Mouse (Mus musculus): ENCODE results near the gene Rft1.

The Rft1 gene

GRCm38 (mm10) chr14:30628235-30628634, 25.9 kb upstream of the Rft1 start:
- in situ Hi-C loops (cut with MboI, MseI) = loop anchor here (10.0 kb wide), 2 partner anchors 537 to 577 kb away; partner anchors contain the start of genes Stab1 (in 1 of the 2) and Tnnc1 (in 1 of the 2)

- in situ Hi-C loops (cut with MboI, MseI) = loop anchor here (10.0 kb wide), 2 partner anchors 535 to 575 kb away; partner anchors contain the start of genes Stab1 (in 1 of the 2) and Tnnc1 (in 1 of the 2)
Observed at GRCm38 (mm10) chr14:30629839-30630238, 24.3 kb upstream of the Rft1 start.

DNA sequence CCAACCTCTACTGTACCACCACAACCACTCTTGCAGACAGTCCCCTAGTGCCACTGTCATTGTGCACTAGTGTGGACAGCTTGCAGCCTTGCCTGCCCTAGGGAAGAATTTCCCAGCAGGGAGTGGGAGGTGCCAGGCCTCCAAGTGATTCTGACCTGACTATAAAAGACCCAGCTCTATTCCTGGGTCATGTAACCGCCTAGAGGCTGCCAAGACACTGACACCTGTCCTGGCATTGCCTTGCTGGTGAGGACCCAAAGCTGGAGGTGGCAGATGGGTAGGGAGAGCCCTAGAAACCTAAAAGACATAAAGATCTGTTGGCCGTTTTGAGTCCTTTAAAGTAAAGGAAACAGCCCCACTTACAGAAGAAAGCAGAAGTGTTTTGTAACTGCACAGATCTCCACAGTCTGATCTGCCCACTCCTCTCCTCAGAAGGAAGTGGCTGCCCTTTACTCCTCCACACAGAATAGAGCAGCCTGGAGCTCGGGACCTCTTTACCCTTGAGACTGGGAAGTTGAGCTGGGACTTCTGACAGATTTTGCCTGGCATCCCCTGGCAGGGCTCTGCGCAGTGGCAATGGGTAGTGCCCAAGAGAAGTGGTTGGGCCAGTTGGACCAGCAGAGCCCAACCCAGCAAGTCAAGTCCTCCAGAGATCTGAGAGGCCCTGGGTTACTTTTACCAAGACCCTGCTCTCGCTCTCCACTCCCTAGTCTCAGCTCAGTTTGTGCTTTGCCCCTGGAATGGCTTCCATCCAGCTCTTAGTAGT, 23.2 kb upstream of the Rft1 start:
- in situ Hi-C loops (cut with MboI, MseI) = no loop called here

- in situ Hi-C loops (cut with MboI, MseI) = no loop called here
Observed at GRCm38 (mm10) chr14:30631834-30632233, 22.3 kb upstream of the Rft1 start.

GRCm38 (mm10) chr14:30633708-30634107, 20.5 kb upstream of the Rft1 start:
- in situ Hi-C loops (cut with MboI, MseI) = no loop called here

- in situ Hi-C loops (cut with MboI, MseI) = no loop called here
Observed at GRCm38 (mm10) chr14:30634418-30634817, 19.7 kb upstream of the Rft1 start.

GRCm38 (mm10) chr14:30635219-30635910, 18.8 kb upstream of the Rft1 start:
- in situ Hi-C loops (cut with MboI, MseI) = no loop called here

DNA sequence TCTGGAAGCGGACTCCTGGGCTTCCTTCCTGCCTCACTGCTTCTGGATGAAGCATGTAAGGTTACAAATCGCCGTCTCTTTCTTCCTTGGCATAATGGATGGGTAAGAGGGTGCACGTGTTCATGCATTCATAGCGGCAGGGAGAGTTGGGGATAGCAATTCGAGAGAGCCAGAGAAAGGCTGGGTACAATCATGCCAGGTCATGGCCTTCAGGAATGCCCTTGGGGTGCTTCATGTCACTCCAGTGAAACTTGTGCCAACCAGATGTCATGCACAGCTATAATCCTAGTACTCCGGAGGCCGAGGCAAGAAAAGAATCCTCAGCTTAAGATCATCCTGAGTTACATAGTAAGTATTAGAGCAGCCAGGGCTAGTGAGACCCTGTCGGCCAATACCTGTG, 17.7 kb upstream of the Rft1 start:
- in situ Hi-C loops (cut with MboI, MseI) = no loop called here

DNA sequence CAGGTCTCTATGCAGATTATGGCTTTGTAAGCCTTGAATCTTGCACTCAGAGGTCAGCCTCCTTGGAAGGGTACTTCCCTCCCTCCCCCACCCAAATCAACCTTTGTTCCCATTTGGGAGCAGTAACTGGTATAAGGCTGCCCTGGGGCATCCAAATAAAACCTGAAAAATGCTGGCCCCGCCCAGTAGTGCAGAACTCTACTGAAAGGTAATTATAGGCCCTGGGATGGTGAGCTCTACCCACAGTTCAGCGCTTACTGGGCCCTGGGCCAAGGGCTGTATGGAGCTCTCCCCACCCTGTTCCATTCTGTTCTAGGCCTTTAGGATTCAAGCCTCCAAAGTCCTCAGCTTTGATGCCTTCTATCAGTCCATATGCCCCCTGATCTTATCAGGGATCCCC, 17.1 kb upstream of the Rft1 start:
- in situ Hi-C loops (cut with MboI, MseI) = no loop called here

DNA sequence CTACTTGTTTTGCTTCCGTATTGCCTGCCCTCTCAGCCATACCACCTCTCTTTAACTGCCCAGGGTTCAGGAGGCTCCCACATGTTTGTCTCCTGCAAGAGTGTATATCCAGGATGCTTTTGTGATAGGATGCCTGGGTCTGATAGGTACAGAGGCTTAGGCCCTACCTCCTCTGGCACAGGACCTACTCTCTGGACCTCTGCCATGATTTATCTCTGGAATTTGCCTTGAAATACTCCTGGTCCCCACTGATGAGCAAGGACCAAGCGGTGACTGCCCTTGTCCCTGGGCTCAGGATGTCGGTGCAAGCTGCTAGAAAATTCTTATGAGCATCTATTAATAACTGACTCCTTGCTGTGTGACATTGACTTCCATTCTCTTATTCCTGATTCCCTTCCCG, 16.2 kb upstream of the Rft1 start:
- in situ Hi-C loops (cut with MboI, MseI) = no loop called here

DNA sequence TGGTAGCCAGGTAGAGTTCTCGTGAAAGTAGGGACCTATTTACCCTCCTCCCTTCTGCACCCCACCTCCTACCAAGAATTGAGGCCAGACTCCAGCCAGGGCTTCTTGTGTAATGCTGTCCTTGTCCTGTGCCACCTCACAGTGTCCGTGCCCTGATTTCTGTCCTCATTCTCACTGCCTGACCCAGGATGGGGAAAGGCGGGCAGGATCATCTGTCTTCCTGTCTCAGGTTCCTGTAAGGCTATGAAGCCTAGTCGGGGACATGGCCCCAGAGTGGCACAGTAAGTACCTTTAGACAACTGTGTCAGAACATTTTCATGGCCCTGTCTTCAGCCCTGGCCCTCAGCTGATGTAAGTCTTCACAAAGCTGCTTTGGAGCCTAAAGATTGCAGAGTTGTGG, 15.5 kb upstream of the Rft1 start:
- in situ Hi-C loops (cut with MboI, MseI) = no loop called here

- in situ Hi-C loops (cut with MboI, MseI) = no loop called here
Observed at GRCm38 (mm10) chr14:30641748-30642147, 12.4 kb upstream of the Rft1 start.

GRCm38 (mm10) chr14:30644026-30644425, 10.1 kb upstream of the Rft1 start:
- in situ Hi-C loops (cut with MboI, MseI) = no loop called here

GRCm38 (mm10) chr14:30645066-30645465, 9.1 kb upstream of the Rft1 start:
- in situ Hi-C loops (cut with MboI, MseI) = no loop called here

GRCm38 (mm10) chr14:30646486-30646885, 7.7 kb upstream of the Rft1 start:
- in situ Hi-C loops (cut with MboI, MseI) = no loop called here

- in situ Hi-C loops (cut with MboI, MseI) = no loop called here
Observed at GRCm38 (mm10) chr14:30648478-30648877, 5.7 kb upstream of the Rft1 start.

GRCm38 (mm10) chr14:30649745-30650144, 4.4 kb upstream of the Rft1 start:
- in situ Hi-C loops (cut with MboI, MseI) = no loop called here

DNA sequence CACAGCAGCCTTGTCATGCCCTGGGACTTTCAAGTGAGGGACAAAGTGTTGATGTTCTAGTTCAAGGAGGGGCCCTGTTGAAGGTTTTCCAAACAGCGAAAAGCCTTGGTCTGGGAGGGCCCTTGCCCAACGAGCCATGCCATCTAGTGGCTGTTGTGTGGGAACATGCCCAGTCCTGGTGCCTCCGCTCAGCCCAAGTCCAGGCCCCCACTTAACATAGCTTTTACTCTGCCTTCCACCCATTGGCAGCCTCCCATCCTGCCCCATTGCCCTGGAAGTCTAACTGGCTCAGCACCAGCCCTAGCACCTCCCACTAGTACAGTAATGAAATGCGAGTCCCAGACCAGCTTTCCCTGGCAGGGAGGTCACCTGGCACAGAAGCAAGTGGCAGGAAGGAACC, 3.2 kb upstream of the Rft1 start:
- in situ Hi-C loops (cut with MboI, MseI) = no loop called here

DNA sequence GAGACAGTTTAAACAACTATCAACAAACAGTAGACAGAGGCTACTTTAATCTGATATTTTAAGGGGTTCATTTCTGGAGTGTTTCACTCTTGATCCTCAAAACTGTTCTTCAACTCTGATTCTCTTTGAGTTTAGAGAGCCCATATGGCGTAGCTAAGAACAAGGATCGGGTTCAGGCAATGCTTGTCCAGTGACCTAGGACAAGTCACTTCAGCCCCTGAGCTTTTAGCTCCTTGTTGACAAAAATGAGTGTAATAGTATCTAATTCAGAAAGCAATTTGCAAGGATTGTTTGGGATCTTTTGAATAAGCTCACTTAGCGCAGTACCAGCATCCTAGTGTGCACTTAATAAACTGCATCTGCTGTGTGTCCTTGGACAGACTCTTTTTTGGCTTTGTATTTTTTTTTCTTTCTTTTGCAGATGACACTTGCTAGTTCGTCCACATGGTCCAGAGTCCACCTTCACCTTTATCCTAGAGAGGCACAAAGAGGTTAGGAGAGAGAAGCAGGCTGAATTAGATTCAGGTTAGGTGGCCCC, 600 bp downstream of the Rft1 start:
- in situ Hi-C loops (cut with MboI, MseI) = no loop called here

DNA sequence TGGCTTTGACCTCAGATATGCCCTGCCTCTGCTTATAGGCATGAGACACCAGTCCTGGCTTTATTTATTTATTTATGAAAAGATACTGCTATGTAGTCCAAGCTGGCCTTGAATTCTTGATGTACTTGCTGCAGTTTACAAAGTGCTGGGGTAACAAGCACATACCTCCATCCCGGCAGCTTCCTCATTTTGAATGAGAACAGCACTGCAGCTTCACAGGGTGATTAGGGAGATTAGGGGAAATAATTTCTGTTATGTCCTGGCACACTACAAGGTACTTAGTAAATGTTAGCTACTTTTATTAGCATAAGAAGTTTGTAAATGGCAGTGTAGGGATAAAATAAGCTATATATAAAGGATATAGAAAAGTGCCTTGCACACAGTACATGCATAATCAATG, 1.4 kb downstream of the Rft1 start:
- in situ Hi-C loops (cut with MboI, MseI) = no loop called here

GRCm38 (mm10) chr14:30666061-30666460, 11.9 kb downstream of the Rft1 start:
- in situ Hi-C loops (cut with MboI, MseI) = no loop called here

GRCm38 (mm10) chr14:30666604-30667003, 12.4 kb downstream of the Rft1 start:
- in situ Hi-C loops (cut with MboI, MseI) = no loop called here

DNA sequence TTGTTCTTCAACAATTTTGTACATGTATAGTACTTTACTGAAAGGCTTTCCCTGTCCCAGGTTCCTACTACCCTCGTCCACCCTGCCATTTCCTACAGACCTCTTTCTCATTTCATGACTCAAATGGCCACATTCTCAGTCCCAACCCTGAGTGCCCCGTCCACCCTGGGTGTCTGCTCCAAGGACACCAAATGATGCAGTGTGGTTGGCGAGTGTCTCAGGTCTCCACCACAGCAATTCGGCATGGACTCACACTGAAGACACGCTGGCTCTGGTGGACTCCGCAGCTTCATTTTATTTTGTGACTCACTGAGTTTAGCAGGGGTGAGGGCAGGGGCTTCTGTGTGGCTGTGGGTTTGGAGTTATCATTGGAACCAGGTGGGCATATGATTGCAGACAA, 16.0 kb downstream of the Rft1 start:
- in situ Hi-C loops (cut with MboI, MseI) = loop anchor here (5.0 kb wide), 1 partner anchor 78 kb away; no protein-coding TSS in a partner anchor
